Mouse (Mus musculus) gonadal fat pad, adult 2 months (tissue): ENCODE results near the gene 1700056E22Rik. TPM values are rescaled to one million over a fixed set of nuclear protein-coding genes. Genes with fewer than 3 reads are reported as not detected.

Source experiments
- DNase-seq: peaks from one replicate; pipeline ENCODE4 v3.0.0-alpha.2; 2012; ENCODE audit warnings: low read depth
- polyA plus RNA-seq: library from polyadenylated mRNA; depleted of rRNA; stranded (reverse); fragments of >200 nt; gene quantifications from 2 replicates; pipeline ENCODE4 v1.2.3, GENCODE M21; 2012; rRNA removed

Gene 1700056E22Rik
- 3.1 and 4.2 TPM in 2 replicates for polyA plus RNA-seq

DNA sequence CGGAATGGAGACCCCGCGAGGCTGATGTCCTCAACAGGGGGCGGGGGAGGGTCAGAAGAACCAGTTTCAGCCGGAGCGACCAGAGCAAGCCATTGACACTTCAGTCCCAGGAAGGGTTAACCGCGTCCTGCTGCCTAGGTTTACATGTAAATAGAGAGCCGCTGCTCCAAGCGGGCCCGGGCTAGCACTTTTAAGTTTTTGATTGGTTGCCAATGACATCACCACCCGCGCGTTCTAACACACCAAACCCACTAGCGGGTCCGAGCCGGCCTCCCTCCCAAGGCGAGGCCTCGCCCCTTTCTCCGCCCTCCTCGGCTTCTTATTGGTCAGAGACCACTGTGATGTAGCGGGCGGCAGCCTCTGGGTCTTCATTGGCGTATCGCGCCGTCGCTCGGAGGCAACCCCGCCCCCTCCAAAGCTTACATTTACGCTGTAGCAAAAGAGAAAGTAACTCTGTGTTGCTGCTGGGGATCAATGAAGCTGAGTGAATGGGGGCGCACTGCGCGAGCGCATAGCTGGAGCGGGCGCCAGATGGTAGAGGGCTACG, at the start of gene 1700056E22Rik:
Gene 1700056E22Rik, minus strand, starts transcription at position 291 of the 547 bp plus-strand sequence.
- peak; percentile 76 for DNase-seq

GRCm38 (mm10) chr1:184083166-184083565, 49.1 kb upstream of the 1700056E22Rik start:
- no peak for DNase-seq

- no peak for DNase-seq
These were observed 48.6 kb upstream of the 1700056E22Rik start for GRCm38 (mm10) chr1:184082661-184083060.

GRCm38 (mm10) chr1:184079304-184079703, 45.2 kb upstream of the 1700056E22Rik start:
- no peak for DNase-seq

DNA sequence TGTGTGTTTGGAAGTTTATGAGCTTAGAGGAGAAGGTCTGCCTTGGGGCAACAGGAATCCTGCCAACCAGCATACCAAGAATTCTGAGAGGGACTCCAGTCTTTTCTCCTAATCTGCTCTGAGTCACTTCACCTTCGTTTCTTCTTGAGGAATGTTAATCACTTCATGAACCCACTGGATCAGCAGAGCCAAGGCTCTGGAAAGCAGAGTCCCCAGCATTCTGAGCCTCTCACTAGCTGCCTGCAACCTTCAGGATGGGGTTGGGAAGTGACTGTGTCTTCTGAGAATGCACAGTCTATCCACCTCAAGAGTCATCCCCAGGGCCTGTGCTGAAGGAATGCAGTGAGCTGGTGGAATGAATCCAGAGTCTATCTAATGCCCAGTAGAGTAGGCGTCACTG, 42.7 kb upstream of the 1700056E22Rik start:
- no peak for DNase-seq

- DNase-seq = no peak
These were observed 42.0 kb upstream of the 1700056E22Rik start for GRCm38 (mm10) chr1:184076065-184076464.

GRCm38 (mm10) chr1:184068971-184069370, 34.9 kb upstream of the 1700056E22Rik start:
- no peak for DNase-seq

DNA sequence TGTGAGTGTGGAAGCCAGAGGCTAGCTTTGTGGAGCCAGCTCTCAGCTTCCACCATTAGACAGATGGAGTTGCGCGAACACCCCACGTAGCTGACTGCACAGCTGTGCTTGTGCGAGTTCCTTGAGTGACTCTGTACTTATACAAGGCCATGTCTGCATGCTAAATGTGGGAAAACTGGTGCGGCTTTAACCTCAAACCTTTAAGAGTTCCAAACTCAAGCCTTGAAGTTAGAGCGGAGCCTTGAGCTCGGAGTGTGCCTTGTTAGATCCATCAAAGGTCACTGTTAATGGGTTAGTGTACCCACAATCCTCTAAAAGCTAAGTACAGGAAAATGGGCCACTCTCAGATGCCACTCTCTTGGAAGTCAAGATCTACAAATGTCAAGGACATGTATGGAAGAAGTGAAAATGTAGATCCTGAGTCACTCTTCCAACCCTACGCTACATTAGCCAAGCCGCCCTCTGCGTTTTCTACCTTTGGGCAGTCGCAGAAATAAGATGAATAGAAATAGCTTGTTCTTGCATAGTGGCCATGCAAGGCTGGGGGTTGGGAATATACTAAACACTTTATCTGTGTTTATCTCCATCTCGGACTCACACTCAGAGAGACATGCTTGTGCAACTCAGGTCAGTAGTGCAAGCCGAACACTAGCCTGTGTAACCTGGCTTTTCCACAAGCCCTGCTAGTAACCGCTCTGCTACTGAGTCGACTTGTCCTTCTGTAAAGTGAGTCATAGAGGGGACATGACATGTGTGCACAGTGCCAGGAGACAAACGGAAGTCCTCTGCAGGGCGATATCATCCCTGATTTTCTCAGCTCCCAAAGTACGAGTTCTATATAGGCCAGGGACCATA, 33.8 kb upstream of the 1700056E22Rik start:
- DNase-seq = no peak

DNA sequence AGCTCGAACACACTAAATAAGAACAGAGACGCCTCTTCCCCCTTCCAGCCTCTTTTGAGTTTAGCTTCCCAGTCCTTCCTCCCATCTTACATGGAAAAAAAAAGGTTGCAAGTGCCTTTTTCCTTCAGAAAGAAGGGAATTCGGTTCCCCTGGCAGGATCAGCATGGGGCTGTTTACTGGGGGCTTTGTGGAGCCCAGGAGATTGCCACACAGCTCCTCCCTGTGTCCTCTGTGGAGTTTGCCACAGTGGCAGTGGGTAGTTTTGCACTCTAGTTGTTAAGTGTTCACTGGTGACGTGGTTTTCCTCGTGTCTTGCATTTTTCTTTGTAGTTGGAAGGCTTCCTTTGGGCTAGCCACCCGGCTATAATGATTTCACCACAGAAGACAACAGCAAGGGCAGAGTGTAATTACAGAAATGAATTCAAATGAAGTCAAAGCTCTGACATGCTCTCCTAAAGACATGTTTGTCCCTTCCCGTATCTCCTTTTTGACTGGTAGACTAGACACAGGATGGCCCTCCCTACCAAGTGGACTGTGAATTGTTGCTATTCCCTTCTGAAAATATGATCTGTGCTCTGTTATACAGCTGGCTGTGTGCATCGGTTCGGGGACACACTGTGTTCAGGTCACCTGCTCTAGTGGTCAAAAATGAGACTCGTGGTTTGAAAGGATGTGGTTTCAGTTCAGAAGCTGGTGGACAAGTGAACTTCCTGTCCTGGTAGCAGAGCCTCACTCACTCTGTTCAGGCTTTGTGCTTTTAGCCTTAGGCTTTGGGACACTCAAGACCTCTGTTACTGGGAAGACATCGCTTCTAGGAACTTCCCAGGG, 32.6 kb upstream of the 1700056E22Rik start:
- no peak for DNase-seq

GRCm38 (mm10) chr1:184065589-184066361, 31.7 kb upstream of the 1700056E22Rik start:
- no peak for DNase-seq

DNA sequence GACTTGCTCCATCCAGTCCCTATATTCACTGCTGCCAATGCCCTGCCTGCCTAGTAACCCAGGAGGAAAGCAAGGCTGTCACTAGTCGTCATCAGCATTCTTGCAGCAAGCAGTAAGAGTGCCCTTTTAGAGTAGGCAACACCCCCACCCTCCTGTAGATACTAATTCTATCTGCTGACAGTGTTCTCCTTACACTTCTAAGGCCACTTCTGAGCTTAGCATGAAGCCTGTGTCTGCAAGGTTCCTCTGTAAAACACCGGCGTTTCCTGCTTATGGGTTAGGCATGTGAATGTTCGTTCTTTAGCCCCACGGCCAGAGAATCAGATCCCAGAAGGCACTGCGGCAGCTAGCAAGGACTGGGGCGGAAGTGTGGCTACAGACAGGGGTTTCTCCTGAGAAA, 30.2 kb upstream of the 1700056E22Rik start:
- DNase-seq = no peak

DNA sequence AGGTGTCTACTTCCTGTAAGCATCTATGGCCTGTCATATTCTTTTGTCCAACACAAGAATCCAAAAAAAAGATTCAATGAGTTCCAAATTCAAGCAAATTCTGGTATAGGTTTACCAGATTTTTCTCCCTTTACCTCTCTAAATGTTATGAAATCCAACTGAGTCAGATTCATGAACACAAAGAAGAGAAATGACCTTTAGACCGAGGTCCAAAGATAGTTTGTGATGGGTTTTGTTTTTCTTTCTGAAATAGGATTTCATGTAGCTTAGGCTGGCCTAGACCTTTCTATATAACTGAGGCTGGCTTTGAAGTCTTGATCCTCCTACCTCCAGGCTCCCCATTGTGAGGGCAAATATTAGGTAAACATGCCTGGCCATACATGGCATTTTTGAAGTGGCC, 27.8 kb upstream of the 1700056E22Rik start:
- no peak for DNase-seq

DNA sequence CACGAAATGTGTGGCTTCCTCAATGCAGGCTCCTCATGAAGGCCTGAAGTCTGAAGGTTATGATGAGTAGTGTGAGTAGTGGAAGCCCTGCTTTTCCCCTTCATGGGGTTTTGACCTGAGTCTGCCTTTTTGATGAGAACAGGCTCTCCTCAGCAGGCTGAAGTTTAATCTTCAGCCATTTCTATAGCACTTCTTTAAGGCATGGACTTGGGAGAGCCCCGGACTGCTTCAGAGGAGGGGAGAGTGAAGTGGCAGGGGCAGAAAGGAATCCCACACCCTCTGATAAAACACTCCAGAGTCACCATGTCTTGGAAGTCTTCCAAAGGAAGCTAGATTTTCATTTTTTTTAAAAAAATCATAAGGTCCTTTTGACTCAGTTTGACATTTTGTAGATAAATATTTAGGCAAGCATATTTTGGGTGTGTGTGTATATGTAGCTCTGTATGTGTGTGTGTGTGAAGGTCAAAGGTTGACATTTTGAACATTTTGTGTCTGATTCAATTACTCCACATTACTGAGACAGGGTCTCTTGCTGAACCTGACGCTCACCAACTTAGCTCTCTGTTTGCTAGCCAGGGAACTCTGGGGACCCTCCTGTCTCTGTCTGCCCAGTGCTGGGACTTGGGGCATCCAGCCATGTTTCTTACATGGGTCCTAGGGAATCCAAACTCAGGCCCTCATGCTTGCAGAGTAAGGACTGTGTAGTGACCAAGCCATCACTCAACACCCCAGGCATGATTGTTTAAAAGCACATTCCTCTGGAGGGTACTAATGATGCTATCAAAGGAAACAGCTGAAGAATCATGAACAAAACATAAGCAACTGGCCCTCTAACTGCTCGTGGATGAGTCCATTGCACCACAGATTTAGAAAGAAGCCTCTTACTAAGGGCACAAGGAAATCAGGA, 27.0 kb upstream of the 1700056E22Rik start:
- no peak for DNase-seq

GRCm38 (mm10) chr1:184060381-184060780, 26.3 kb upstream of the 1700056E22Rik start:
- peak; percentile 51 for DNase-seq

DNA sequence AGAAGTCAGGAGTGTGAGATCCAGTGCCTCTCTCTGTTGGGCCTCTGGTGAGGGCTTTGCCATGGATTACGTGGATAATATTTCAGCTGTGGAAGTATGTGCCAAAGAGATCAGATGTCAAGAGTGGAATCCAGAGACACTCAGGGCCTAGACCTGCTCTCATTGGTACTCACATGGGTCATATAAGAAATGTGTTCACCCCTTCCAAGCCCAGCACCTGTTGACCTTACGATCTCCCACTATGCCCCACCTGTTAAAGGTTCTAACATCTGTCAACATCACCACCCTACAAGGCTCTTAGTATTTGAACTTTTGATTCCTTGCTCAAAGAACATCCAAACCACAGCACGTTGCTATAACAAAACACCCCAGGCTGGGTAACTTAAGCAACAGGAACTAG, 25.7 kb upstream of the 1700056E22Rik start:
- DNase-seq = no peak

DNA sequence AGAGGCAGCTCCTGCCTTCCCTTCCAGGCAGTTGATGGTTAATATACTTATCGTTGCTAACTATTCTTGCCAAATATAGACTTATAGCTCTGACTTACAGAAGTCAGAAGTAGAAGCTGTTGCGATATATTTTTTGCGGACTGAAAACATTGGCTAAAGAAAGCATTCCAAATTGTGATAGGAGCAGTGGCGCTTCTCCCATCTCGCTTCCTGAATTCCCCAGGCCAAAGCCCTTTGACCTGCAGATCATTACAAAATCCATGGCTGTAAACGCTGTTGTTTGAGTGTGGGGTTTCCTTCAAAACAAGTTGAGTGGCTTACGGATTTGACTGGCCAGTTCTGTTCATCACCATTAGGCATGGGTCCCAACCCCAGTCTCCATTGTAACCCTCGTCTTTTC, 24.1 kb upstream of the 1700056E22Rik start:
- no peak for DNase-seq

DNA sequence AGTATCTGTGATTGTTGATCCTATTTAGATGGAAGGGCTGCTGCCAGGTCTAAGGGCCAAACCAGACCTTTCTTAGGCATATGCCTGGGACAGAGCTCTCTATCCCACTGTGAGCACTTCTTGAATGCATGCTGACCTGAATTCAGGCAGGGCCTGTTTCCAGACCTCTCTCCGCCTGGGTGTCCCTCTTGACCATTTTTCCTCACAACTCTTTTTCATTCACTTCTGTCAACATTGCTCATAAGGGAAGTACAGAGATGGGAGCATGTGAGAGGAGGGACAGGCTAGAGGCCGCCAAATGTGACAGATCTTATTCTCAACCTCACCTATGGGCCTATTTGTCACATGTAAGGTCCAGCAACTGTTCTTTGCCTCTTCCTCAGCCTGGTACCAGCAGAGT, 20.1 kb upstream of the 1700056E22Rik start:
- DNase-seq = no peak

GRCm38 (mm10) chr1:184053711-184054110, 19.6 kb upstream of the 1700056E22Rik start:
- no peak for DNase-seq

DNA sequence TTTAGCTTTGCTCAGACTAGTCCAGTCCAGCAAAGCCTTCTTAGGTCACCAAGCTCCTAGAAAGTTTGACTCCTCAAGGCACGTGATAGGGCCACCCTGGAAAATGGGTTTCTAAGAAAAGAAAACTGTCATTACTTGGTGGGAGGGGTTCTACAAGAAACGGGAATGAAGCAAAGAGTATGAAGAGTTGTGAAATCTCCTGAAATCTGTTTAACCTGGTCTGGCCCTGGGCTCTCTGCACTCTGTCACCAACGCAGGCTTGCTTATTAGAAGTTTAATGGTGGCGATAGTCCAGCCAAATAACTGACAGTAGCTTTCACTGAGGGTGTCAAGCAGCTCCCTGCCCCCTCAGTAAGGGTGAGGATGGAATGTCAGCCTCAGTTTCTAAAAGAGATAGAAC, 19.0 kb upstream of the 1700056E22Rik start:
- DNase-seq = no peak

DNA sequence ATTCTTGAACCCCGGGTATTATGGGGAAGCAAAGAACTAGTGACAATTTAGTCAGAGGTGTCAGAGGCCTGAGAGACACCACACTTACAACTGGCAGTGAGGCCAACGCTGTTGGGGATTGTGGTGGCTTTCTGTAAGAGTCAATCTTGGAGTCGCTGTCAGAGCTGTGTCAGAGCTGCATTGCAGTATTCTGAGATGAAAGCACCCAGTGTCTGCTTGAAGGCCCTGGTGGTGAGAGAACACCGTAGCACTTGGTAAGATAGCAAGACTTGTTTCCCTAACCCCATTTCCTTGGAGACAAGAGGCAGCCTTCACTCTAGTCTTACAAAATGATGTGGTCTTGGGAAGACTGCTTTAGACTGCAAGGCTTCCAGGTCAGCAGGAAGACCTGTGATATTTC, 18.2 kb upstream of the 1700056E22Rik start:
- no peak for DNase-seq

GRCm38 (mm10) chr1:184051824-184052223, 17.7 kb upstream of the 1700056E22Rik start:
- DNase-seq = no peak
